Mouse (Mus musculus): ENCODE results near the gene Tspo.

Gene Tspo

GRCm38 (mm10) chr15:83546029-83546428, 17.4 kb upstream of the Tspo start:
- DNase-seq (ENCODE audit: low read depth), result no peak

DNA sequence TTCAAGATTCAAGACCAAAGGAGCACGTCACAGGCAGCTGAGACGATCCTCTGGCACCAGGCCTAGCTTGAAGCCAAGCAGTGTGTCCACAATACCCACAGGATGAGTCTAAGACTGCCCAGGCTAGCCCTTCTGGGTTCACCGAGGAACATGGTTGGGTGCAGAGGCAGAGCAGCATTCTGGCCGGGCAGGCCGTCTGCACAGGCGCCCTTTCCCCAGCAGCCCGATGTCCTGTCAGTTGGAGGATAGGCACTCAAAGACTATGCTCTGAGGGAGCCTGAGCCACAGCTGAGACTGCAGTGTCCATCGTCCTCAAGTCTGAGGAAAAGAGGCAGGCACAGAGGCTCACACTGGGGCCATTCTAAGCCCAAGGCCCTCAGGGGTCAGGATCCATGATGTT, 16.2 kb upstream of the Tspo start:
- DNase-seq (ENCODE audit: low read depth), result no peak

- no peak for DNase-seq (ENCODE audit: low read depth)
Measured at GRCm38 (mm10) chr15:83550137-83550536, 13.3 kb upstream of the Tspo start.

DNA sequence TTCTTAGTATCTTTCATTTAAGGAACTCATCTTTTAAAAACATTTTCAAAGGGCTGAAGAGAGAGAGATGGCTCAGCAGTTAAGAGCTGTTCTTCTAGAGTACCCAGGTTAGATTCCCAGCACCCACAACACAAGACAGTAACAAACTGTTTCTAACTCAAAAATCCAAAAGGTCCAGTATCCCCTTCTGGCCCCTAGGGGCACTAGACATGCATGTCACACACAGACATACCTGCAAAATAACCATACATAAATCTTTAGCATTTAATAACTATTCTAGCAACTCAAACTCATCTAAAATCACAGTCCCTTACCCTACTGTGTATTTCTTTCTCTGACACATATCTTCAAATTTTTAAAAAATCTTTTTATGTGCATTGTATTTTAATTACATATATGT, 9.6 kb upstream of the Tspo start:
- DNase-seq (ENCODE audit: low read depth), result no peak

DNA sequence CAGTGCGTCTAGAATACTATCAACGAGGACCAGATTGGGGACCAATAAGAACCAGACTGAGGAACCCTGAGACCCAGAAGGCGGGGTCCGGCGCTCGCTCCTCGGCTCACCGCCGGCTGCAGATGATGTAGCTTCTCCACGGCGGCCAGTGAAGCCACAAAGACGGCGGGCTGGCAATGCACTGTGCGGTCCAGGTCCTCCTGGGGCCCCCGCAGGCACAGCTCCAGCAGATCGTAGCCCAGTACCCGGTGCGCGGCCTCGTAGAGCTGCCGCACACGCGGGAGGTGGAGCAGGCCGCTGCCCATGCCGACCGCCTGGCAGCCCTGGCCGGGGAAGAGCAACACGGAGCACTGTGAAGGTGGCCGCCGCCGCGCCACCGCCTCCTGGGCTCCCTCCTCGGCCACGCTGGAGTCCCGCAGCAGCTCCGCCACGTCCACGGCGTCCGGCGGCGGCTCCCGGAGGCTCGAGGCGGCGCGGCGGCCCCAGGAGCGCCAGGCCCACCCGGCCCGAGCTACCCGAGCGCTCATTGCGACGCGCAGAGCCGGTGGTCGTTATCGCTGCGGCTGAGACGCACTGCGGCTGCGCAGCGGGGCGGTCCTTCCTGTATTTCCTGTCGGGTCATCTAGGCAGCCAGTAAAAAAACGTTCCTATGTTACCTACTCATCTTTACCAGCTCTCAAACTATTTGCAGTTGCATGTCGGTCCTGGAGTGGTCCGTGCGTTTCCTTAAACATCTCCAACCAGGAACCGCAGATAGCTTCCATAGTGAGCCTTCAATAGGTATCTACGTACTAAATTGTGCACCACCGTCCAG, 8.0 kb upstream of the Tspo start:
- peak; percentile 80 for DNase-seq (ENCODE audit: low read depth)

DNA sequence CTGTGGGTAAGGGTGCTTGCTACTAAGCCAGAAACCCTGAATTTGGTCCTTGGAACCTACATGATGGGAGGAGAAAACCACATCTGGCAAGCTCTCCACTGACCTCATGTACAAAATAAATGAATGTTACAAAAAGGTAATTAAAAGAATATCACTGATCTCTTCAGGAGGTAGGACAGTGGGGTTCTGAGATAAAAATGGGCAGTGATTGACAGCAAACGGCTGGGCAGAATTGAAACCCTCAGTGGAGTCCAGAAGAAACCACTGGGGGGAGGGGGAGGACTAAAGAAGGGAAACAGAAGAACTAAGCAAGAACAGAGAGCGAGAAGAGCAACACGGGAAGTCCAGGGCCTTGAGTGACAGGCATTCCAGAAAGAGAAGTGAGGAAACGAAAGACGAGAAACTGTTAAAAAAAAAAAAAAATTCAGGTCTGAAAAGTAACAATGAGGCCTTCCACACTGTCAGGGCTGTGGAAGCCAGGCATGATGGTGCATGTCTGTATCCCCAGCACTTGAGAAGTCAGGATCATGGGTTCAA, 2.4 kb upstream of the Tspo start:
- DNase-seq (ENCODE audit: low read depth), result no peak

GRCm38 (mm10) chr15:83562626-83563270, 644 bp upstream of the Tspo start:
- DNase-seq (ENCODE audit: low read depth), result peak; percentile 58

DNA sequence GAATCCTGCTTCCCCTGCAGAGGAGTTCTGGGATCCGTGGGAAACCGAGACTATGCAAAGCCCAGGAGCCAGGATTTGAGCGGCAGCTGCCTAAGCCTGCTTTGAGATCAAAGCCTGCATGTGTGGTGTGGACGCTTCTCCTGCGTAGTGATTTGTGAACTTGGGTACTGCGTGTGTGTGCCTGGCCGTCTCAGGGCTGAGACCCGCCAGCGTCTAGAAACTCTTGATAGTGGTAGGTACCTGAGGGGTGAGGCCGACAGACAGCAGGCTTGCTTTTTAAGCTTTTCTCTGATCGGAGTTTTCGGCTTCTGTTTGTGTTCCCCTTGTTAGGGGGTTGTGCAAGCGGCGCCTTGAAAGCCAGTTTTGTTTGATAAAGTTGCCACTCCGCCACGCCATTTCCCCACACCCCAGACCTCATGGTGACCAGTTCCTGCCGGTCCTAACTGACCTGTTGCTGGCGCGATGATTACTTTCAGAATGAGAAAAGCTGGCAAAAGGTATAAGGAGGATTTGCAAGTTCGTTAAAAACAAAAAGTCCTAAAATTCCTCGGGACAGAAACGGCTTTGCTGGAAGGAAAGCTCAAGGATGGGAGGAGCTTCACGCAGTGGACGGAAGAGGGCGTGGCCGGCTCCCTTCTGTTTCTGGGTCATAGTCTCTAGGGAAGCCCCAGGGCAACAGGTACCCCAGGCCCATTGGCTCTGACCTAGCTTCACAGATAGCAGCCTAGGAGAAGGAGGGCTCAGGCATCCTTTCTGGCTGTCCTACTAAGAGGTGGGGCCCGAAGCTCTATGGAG, 662 bp downstream of the Tspo start:
- no peak for DNase-seq (ENCODE audit: low read depth)

DNA sequence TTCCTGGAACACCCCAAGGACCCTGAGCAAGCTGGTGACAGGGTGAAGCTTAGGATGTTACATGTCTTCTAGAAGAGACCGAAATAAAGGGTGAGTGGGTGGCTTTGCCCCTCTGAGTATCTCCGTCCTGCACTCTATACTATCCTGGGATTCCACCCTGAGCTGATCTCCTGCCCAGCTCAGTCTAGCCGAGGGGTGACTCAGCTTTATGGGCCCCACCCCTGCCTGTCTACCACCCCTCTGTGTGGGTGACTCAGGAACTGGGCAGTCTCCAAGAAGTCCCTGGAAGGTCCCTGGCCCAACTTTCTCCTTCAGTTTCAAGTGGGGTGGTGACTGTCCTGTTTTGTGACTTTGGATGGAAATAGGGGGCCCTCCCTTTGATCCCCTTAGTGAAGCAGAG, 2.0 kb downstream of the Tspo start:
- no peak for DNase-seq (ENCODE audit: low read depth)

DNA sequence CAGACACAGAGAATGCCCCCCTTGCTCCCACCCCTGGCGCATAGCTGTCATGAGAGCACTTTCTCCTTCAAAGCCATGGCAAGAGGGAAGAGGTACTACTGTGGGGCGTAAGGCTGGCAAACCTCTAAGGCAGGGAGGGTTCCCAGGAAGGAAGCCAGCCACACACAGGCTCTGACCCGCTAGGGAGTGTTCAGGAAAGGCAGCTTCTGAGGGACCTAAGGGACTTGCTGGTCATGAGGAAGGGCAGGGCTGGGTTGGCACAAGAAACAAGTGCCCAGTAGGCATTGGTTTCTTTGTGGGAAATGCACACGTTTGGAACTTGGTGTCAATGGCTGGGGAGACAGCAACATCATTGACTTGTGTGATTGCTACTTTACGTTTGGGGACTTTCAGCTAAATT, 2.6 kb downstream of the Tspo start:
- no peak for DNase-seq (ENCODE audit: low read depth)

- no peak for DNase-seq (ENCODE audit: low read depth)
Measured at GRCm38 (mm10) chr15:83567728-83568127, 4.3 kb downstream of the Tspo start.

GRCm38 (mm10) chr15:83568544-83568943, 5.2 kb downstream of the Tspo start:
- no peak for DNase-seq (ENCODE audit: low read depth)

DNA sequence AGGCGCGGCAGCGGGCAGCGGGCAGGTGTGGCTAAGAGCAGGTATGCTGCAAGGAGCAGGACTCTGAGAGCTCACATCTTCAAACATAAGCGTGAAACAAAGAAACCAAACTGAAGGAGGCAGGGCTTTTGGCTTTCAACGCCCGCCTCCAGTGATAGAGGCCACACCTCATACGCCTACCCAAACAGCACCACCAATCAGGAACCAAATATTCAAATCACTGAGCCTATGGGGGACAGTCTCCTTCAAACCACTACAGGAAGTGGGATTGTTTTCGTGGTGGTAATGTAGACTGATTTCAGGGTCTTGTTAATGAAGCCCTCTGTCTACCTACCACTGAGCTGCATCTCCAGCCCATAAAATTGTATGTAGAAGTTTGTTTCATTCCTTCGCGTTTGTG, 6.3 kb downstream of the Tspo start:
- DNase-seq (ENCODE audit: low read depth), result no peak

GRCm38 (mm10) chr15:83570641-83571040, 7.2 kb downstream of the Tspo start:
- DNase-seq (ENCODE audit: low read depth), result no peak

DNA sequence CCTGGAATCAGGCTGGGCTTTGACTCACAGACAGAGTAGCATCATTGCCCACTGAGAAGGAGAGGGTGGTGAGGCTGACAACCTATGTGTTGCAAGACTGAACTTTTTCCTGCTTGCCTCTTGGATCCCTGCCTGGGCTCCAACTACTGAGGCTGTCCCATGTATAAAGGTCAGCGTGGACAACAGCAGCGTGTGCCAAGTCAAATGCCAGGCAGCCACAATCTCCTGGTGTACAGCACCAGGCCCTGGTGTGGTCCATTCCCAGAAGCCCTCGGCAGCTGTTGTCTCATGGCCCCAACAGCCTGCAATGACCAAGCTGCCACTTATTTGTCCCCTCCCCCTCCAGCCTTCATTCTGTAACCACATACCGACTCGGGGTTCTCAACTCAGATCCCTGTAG, 8.2 kb downstream of the Tspo start:
- DNase-seq (ENCODE audit: low read depth), result no peak

DNA sequence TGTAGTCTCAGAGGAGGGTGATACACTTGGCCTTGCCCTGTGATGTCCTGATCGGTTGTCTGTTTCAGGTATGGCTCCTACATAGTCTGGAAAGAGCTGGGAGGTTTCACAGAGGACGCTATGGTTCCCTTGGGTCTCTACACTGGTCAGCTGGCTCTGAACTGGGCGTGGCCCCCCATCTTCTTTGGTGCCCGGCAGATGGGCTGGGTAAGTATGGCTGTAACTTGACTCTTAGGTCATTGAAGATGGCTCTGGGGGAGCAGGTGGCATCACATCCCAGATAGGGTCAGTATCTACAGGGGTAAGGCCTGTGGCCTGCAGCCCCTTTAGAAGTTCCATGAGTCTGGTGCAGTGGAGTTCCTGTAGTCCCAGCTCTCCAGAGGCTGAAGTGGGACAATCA, 8.7 kb downstream of the Tspo start:
- DNase-seq (ENCODE audit: low read depth), result no peak

DNA sequence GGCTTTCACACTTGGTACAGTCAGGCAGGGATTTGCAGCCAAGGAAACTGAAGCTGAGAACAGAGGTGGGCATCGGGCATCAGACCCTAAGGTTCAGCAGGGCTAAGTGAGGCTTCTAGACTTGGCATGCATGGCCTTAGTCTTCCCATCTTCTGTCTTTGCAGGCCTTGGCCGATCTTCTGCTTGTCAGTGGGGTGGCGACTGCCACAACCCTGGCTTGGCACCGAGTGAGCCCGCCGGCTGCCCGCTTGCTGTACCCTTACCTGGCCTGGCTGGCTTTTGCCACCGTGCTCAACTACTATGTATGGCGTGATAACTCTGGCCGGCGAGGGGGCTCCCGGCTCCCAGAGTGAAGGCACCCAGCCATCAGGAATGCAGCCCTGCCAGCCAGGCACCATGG, 10.2 kb downstream of the Tspo start:
- DNase-seq (ENCODE audit: low read depth), result no peak

- no peak for DNase-seq (ENCODE audit: low read depth)
Measured at GRCm38 (mm10) chr15:83574731-83575351, 11.4 kb downstream of the Tspo start.

DNA sequence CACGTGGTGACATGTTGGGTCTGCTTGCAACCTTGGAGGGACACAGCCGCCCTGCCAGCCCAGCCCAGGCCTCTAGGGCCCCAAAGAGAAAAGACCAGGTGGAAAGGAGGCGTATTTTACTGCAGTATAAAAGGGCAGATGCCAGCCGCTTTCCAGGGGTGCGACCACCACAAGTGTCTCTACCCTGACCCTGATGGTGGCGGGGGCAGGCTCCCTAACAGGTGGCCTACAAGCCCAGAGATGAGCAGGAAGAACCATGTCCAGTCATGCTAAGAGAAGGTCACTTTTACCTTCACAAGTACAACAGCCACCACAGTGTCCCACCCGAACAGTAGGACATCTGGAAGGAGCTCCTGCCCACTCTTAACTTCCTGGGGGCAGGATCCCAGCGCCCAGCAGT, 12.2 kb downstream of the Tspo start:
- DNase-seq (ENCODE audit: low read depth), result no peak

DNA sequence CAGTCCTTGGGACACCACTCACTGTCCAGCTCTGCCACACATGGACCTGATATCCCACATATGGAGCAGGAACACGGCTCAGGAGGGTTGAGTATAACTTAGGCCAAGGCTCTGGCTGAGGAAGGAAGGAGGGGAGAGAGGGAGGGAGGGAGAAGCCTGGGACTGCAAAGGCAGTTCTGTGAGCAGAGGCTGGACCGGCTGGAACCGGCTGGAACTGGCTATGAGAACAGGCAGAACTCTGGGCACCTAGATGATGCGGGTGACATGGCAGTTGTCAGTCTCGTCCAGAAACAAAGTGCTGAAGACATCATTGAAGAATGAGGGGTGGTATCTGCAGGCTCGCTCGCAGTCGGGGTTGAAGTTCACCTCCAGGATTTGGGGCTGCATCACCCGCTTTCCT, 13.3 kb downstream of the Tspo start:
- no peak for DNase-seq (ENCODE audit: low read depth)

DNA sequence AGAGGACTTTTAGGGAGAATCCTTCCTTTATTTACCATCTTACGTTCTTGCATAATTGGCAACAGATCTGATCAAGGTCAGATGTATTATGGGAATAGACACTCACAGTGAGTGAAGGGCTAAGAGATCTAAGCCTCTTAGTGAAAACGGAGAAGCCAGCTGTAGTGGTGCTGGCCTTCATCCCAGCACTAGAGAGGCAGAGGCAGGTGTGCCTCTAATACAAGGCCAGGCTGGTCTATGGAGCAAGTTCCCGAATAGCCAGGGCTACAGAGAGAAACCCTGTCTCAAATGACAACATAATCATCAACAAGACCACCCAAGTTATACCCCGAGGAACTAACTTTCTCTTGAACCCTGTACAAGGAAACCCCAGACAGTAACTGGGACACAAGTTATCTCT, 19.5 kb downstream of the Tspo start:
- DNase-seq (ENCODE audit: low read depth), result no peak

DNA sequence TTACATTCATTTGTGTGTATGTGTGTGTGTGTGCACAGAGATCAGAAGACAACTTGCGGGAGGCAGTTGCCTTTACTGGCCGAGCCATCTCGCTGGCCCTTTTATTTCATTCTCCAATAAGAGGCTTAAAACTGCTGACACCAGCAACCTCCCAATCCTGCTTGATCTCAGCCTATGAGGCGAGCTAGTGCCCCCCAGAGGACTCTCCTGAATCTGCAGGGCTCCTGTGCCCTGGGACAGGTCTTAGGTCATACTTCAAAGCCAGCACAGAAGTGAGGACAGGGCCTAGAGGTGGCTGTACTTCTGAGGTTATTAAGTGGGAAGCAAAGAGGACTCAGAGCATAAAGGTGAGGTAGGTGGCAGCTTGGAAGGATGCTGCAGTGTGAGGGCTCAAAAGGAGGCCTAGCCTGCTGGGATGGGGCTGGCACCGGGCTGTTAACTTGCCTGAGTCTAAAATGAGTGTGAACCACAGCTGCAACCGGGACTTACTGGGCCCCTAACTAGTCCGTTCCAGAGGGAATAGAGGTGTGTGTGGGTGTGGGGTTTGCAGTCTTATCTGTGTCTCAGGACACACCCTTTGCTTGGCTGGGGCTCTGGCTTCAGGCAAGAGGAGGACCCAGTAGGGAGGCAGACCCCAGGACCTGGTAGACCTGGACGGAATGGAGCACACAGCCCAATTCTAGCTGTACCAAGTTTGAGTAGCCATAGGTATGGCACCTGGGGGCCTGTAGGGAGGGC, 20.2 kb downstream of the Tspo start:
- DNase-seq (ENCODE audit: low read depth), result no peak

All from c-Kit-positive CD71-positive TER-119-negative erythroid progenitor cells, embryonic 14.5 days (primary cell).